Mouse (Mus musculus) G1E (cell line): ENCODE results near the gene Bbs9.

Experiments used
- CTCF ChIP-seq: IDR thresholded peaks from 2 replicates; pipeline ENCODE4 v1.5.1; 2012; ENCODE audit warnings: low read depth, low read length, inconsistent platforms, mixed read lengths
- TAL1 ChIP-seq: conservative IDR thresholded peaks from 2 replicates; pipeline ENCODE4 v1.6.1; 2012; ENCODE audit warnings: low read depth, low read length, inconsistent platforms, mixed read lengths

DNA sequence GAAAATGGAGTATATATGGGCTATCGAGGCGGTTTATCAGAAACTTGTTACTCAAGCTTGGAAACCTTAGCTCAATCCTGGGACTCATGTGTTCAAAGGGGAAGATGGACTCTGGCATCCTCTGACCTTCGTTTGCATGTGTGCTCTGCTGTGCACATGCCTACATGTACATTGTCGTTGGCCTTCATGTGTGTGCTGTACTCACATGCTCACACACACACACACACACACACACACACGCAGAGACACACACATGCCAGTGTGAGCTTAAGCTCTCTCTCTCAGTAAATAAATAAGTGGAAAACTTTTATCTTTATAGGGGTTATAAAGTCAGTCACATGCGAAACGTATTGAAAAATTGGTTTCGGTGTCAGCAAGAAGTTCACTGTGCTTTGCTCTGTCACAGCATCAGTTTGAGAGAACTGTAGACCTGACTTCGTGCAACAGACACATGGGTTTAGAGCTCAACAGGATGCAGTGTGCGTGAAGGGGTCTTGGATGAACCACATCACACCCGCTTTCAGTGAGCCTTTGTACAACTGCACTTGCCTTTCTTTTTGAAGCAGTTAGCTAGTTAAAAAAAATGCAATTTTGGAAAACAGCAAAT is 62.4 kb downstream of the Bbs9 start:
- no peak for TF ChIP-seq CTCF
- TF ChIP-seq TAL1: no peak
